Mouse (Mus musculus): ENCODE results near the gene Iqgap2.

GRCm38 (mm10) chr13:95790883-95791282 is 100.8 kb downstream of the Iqgap2 start:
- no peak for TF ChIP-seq NRF1 (IDR thresholded peaks at IDR 0.05; ENCODE audit: low read depth, low read length)
- no peak for TF ChIP-seq MAX (IDR thresholded peaks at IDR 0.05; ENCODE audit: low read length)
- no peak for TF ChIP-seq USF1 (IDR thresholded peaks at IDR 0.05; ENCODE audit: low read depth, low read length)
- no peak for TF ChIP-seq POLR2A (IDR thresholded peaks at IDR 0.05; ENCODE audit: low read depth, low read length)
- no peak for TF ChIP-seq CTCF (conservative IDR thresholded peaks at IDR 0.05 in 1 of 2, IDR thresholded peaks at IDR 0.05 in 1 of 2; ENCODE audit: low read depth in 2 of 2, low read length in 2 of 2)
- TF ChIP-seq ZMIZ1 (IDR thresholded peaks at IDR 0.05; ENCODE audit: low read depth, low read length): no peak
- TF ChIP-seq KAT2A (IDR thresholded peaks at IDR 0.05; ENCODE audit: insufficient replicate concordance, low read length): no peak
- no peak for TF ChIP-seq MEF2A (IDR thresholded peaks at IDR 0.05; ENCODE audit: borderline replicate concordance, low read depth, low read length)
- TF ChIP-seq EP300 (IDR thresholded peaks at IDR 0.05; ENCODE audit: low read length): no peak
- no peak for TF ChIP-seq CHD1 (IDR thresholded peaks at IDR 0.05; ENCODE audit: low read depth, low read length)
- no peak for TF ChIP-seq ETS1 (conservative IDR thresholded peaks at IDR 0.05; ENCODE audit: low read depth, low read length)
- no peak for TF ChIP-seq JUND (conservative IDR thresholded peaks at IDR 0.05; ENCODE audit: low read depth, low read length)
